Mouse (Mus musculus) liver, embryonic 14.5 days (tissue): ENCODE measurements around the gene Mical3. TPM values are rescaled to one million over a fixed set of nuclear protein-coding genes. Genes with fewer than 3 reads are reported as not detected.

Source experiments
- ATAC-seq: fragments of 200-750 bp; cut with Nextera tagmentation; 2 replicates; pipeline ENCODE4 v1.8.0; 2017; ENCODE audit warnings: moderate number of reproducible peaks, mild to moderate bottlenecking, moderate library complexity; ENCODE audit not compliant: insufficient read depth
- DNase-seq, 3 experiments: peaks; one replicate each; pipeline ENCODE4 v3.0.0-alpha.2; 2012 to 2013; ENCODE audit warnings: low read depth in 3 of 3, low spot score in 3 of 3
- H3K27ac ChIP-seq: fragments of 300-500 bp; sonication (generic); 2 replicates; pipeline ENCODE4 v1.5.1; 2014; ENCODE audit warnings: moderate library complexity, mild to moderate bottlenecking, control low read depth, inconsistent platforms
- H3K27me3 ChIP-seq: fragments of 300-500 bp; sonication (generic); 2 replicates; pipeline ENCODE4 v1.6.1; 2014; ENCODE audit warnings: mild to moderate bottlenecking, low read length, moderate library complexity; ENCODE audit not compliant: control insufficient read depth, insufficient read depth
- H3K36me3 ChIP-seq: fragments of 300-500 bp; sonication (generic); replicated peaks from 2 replicates; pipeline ENCODE4 v1.6.1; 2014; ENCODE audit warnings: low read depth; ENCODE audit not compliant: control insufficient read depth, insufficient read depth
- H3K4me1 ChIP-seq, 2 experiments: fragments of 200-500 bp in 1 of 2; fragments of 300-500 bp in 1 of 2; sonication (generic) in 1 of 2; replicated peaks; 2 replicates each; pipeline ENCODE4 v1.6.1; 2012 to 2014; ENCODE audit warnings: antibody characterized with exemption in 1 of 2, inconsistent platforms in 1 of 2, low read length in 1 of 2; ENCODE audit not compliant: control insufficient read depth in 2 of 2, insufficient read depth in 2 of 2
- H3K4me2 ChIP-seq: fragments of 300-500 bp; sonication (generic); 2 replicates; pipeline ENCODE4 v1.6.1; 2014; ENCODE audit warnings: low read depth, mild to moderate bottlenecking, control low read depth, moderate library complexity
- H3K4me3 ChIP-seq, 2 experiments: fragments of 200-500 bp in 1 of 2; fragments of 300-500 bp in 1 of 2; sonication (generic) in 1 of 2; 2 replicates each; pipeline ENCODE4 v1.5.1; 2012 to 2014; ENCODE audit warnings: low read depth in 2 of 2, low read length in 2 of 2, mild to moderate bottlenecking in 2 of 2, control low read depth in 1 of 2, inconsistent platforms in 1 of 2, moderate library complexity in 1 of 2; ENCODE audit not compliant: insufficient read depth in 1 of 2
- H3K9ac ChIP-seq: fragments of 300-500 bp; sonication (generic); replicated peaks from 2 replicates; pipeline ENCODE4 v1.6.1; 2014; ENCODE audit warnings: mild to moderate bottlenecking, control low read depth, moderate library complexity
- H3K9me3 ChIP-seq: fragments of 300-500 bp; sonication (generic); 2 replicates; pipeline ENCODE4 v1.6.1; 2016; ENCODE audit warnings: low read length, mixed read lengths; ENCODE audit not compliant: control insufficient read depth
- CTCF ChIP-seq: IDR thresholded peaks from 2 replicates; pipeline ENCODE4 v1.5.1; 2016; ENCODE audit warnings: antibody characterized with exemption, low read depth, control low read depth
- EP300 ChIP-seq: IDR thresholded peaks from 2 replicates; pipeline ENCODE4 v1.6.1; 2016; ENCODE audit warnings: antibody characterized with exemption, low read depth
- WGBS: fragments of 180-500 bp; shearing (Covaris S2); extraction: QIAGEN DNeasy Blood & Tissue Kit; methylation state at CpG from one replicate; pipeline ENCODE4 v1.1.7; 2014; ENCODE audit not compliant: insufficient replicate concordance; 5-methylcytosine and 5-hydroxymethylcytosine counted together
- polyA plus RNA-seq, 2 experiments: library from polyadenylated mRNA; depleted of rRNA in 1 of 2; stranded (reverse) in 1 of 2; unstranded in 1 of 2; fragments of >200 nt; fragmentation: Nextera tagmentation in 1 of 2; extraction: Ambion mirVana in 1 of 2; gene quantifications; 2 replicates each; pipeline versions ENCODE4 v1.2.1 to v1.2.3; 2012 to 2014

The Mical3 gene
- polyA plus RNA-seq, 2 experiments: 8.1 to 9.4 TPM

GRCm38 (mm10) chr6:121166098-121166552 is 35.3 kb upstream of the Mical3 start:
- DNase-seq: peak in 1 of 3 experiments; percentile 16
- H3K9ac ChIP-seq: no peak overlapping the region
- H3K27ac ChIP-seq: no peak overlapping the region
- no peaks in the 10 kb centered on the region for H3K27me3 ChIP-seq
- no peak overlapping the region for H3K4me2 ChIP-seq
- H3K4me3 ChIP-seq: no peak overlapping the region
- TF ChIP-seq EP300 (no peak), CTCF (no peak)
- peak; percentile 52 for ATAC-seq
- peaks cover 0 to 3% of the 10 kb centered on the region in 2 experiments; a peak in 2 of 4 replicates for H3K4me1 ChIP-seq
- 49% methylated on average over 10 of the region's 10 CpGs for WGBS
- H3K9me3 ChIP-seq: no peaks in the 10 kb centered on the region
- H3K36me3 ChIP-seq: no peaks in the 10 kb centered on the region

GRCm38 (mm10) chr6:121162616-121163015 is 31.8 kb upstream of the Mical3 start:
- Histone ChIP-seq H3K4me2 (no peak overlapping the region), H3K27ac (no peak overlapping the region), H3K9ac (no peak overlapping the region), H3K27me3 (no peaks in the 10 kb centered on the region), H3K36me3 (no peaks in the 10 kb centered on the region), H3K9me3 (no peaks in the 10 kb centered on the region), H3K4me1 (peaks cover 0 to 9% of the 10 kb centered on the region in 2 experiments; a peak in 3 of 4 replicates), H3K4me3 (no peak overlapping the region)
- TF ChIP-seq CTCF (no peak), EP300 (no peak)
- DNase-seq: no peak
- 59% methylated on average over 12 of the region's 12 CpGs for WGBS
- ATAC-seq: no peak

DNA sequence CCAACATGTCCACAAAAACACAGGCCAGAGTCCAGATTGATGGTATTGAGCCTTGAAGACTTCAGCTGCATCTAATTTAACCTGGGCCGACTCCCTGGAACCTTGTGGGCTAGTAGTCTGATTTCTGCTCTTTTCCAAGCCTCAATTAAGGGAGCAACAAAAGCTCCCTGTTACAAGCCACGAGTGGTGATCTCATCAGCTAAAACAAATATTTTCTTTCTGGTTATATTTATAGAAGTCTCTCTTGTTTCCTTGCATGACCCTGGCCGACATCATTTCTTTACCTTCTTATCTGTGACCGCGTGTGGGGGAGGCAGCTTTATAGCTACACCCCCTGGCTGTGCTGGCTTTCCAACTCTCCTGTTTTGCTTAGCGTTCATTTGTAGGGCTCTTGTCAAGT is 29.3 kb upstream of the Mical3 start:
- Histone ChIP-seq H3K4me1 (peaks cover 0 to 6% of the 10 kb centered on the region in 2 experiments; a peak in 3 of 4 replicates), H3K9ac (no peak overlapping the region), H3K27ac (no peak overlapping the region), H3K27me3 (no peaks in the 10 kb centered on the region), H3K36me3 (no peaks in the 10 kb centered on the region), H3K4me2 (no peak overlapping the region), H3K4me3 (no peak overlapping the region), H3K9me3 (no peaks in the 10 kb centered on the region)
- DNase-seq (no peak), ATAC-seq (no peak)
- TF ChIP-seq EP300 (no peak), CTCF (no peak)
- 39% methylated on average over 6 of the region's 6 CpGs for WGBS

DNA sequence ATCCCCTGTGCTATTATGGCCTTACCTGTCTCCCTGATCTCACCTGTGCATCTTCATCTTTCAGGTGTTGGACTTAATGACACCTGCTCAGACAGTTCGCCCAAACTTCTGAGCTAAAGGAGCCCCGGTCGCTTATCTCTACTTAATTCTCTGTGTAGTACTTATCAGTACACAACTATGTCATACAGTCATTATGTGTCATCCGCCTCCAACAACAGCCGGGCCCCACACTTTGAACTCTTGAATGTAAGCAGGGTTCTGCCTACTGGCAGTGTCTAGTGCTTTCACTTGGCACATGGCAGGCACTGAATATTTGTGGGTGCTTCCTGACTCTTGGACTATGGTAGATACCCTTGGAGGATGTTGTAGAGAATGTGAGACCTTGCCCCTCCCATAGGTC is 28.8 kb upstream of the Mical3 start:
- Histone ChIP-seq H3K9me3 (no peaks in the 10 kb centered on the region), H3K4me2 (no peak overlapping the region), H3K27me3 (no peaks in the 10 kb centered on the region), H3K4me1 (peaks cover 0 to 6% of the 10 kb centered on the region in 2 experiments; a peak in 3 of 4 replicates), H3K27ac (no peak overlapping the region), H3K9ac (no peak overlapping the region), H3K36me3 (no peaks in the 10 kb centered on the region), H3K4me3 (no peak overlapping the region)
- no peak for DNase-seq
- no peak for ATAC-seq
- WGBS: 41% methylated on average over 5 of the region's 5 CpGs
- TF ChIP-seq CTCF: no peak
- TF ChIP-seq EP300: no peak

DNA sequence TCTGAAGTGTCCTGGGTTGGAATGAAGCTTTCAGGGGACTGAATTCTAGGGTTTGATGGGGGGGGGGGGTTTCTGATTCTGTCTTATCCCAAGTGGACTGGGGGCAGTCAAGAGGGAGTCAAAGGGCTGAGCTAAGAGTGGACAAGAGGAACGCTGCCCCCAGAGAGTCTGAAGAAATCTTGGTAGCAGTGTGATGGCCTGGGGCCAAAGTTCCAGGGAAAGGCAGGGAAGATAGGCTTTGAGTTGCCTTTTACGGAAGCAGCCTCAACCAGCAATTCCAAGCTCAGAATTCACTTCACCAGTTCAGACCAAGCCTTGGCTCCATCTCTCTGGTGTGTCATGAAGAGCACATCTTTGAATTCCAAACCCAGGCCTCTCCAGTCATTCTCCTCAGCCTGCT is 25.2 kb upstream of the Mical3 start:
- no peak overlapping the region for H3K9ac ChIP-seq
- TF ChIP-seq EP300: no peak
- no peak for TF ChIP-seq CTCF
- peaks cover 0 to 6% of the 10 kb centered on the region in 2 experiments; a peak in 3 of 4 replicates for H3K4me1 ChIP-seq
- no peak overlapping the region for H3K27ac ChIP-seq
- ATAC-seq: no peak
- DNase-seq: no peak
- H3K27me3 ChIP-seq: no peaks in the 10 kb centered on the region
- H3K4me2 ChIP-seq: no peak overlapping the region
- WGBS: 73% methylated on average over 2 of the region's 2 CpGs
- no peaks in the 10 kb centered on the region for H3K36me3 ChIP-seq
- H3K9me3 ChIP-seq: no peaks in the 10 kb centered on the region
- no peak overlapping the region for H3K4me3 ChIP-seq
